Mouse (Mus musculus): ENCODE results near the gene Ptpn1.

DNA sequence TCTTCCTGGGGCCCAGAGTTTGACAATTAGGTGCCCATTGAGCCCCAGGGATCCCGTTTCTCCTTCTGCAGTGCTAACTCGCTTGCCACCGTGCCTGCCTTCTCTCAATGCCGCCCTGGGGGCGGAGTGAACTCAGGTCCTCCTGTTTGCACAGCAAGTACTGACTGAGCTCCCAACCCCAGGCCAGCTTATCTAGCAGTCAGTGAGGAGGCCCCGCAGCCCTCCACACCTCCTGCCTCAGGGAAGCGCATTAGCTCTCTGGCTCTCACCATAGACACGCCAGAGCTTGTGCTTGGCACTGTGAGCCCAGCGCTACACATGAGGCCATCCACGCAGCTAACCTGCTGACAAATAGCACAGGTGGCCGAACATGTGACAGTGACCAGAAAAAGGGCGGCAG, 55.8 kb downstream of the Ptpn1 start:
- TF ChIP-seq CTCF (IDR thresholded peaks at IDR 0.05; ENCODE audit: low read depth, low read length): no peak
- no peak for TF ChIP-seq POLR2A (IDR thresholded peaks at IDR 0.05; ENCODE audit: borderline replicate concordance, low read depth, low read length)
